Mouse (Mus musculus): Measurements from ENCODE around the gene Ccdc61.

The Ccdc61 gene

DNA sequence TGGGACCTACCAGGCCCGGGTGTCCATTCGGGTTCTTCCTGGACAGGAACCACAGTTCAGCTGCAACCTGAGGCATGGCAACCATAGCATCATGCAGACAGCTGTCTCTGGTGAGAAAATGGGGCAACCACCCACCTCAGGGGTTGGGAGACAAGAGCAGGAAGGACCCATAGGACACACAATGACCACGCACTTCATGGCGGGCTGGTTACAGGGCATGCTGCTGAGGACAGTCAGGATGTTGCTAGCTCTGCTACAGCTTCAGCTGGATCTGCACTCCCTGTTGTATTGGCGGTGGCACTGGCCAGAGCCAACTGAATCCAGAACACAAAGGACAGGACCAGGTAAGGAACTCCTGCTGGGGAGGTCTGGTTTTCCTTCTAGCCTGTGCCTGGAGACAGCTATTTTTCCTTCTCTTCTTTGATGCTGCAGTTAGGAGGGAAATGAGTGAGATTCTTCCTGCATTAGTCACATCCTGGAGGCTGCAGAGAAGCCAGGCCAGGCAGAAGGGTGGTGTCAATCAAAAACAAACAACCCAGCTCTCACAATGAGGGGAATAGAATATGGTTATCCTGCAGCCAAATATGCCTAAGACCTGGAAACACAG is 51.8 kb downstream of the Ccdc61 start:
- no peak for DNase-seq (ENCODE audit: low spot score in 2 of 2)

DNA sequence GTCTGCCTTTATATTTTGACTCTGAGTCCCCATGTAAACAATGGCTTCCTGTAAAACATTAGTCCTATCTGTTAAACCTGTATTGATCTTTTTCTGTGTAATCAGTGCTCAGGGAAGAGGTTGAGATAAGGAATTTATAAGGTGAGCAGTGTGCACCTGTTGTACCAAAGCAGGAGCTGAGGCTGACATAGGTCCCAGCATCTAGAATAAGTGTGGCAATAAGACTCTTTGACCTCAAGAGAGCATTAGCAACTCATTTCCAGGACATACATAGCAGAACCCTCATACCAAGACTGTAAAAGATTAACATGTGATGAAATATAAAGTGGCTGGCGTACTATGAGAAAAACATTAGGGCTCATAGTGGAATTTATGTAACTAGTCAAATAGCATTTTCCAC is 61.8 kb downstream of the Ccdc61 start:
- DNase-seq (ENCODE audit: low spot score in 2 of 2) = no peak

DNA sequence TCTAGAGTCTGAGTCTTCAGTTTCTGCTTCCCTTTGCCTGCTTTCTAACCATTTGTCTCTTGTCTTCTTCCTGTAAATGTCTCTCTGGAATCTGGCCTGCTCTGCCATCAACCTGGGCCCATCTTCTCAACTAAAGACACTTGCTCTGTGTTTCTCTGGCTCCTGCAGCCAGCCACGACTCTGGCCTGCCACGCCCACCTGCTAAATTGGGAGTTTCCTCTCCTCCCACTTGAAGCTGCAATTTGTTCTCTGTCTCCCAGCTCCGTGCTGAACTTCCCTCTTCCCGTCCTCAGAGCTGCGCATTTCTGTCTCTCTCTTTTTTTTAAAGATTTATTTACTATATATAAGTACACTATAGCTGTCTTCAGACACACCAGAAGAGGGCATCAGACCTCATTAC is 65.4 kb downstream of the Ccdc61 start:
- no peak for DNase-seq (ENCODE audit: low spot score in 2 of 2)

DNA sequence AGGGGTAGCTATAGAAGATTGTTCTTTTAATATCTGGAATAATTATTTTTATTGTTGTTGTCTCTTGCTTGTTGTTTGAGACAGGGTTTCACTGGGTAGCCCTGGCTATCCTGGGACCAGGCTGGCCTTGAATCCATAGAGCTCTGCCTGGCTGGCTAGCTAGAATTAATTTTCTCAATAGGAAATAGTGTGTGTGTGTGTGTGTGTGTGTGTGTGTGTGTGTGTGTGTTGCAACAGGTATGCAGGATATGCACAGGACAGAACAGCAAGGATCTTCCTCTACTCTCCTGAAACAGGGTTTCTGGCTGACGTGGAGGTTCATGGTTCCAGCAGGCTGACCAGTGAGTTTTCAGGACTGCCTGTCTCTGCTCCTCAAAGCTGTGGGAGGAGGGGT is 69.0 kb downstream of the Ccdc61 start:
- no peak for DNase-seq (ENCODE audit: low spot score in 2 of 2)
